Comparison of ENCODE assay signal across 8 mouse cellular contexts in the genomic region with DNA sequence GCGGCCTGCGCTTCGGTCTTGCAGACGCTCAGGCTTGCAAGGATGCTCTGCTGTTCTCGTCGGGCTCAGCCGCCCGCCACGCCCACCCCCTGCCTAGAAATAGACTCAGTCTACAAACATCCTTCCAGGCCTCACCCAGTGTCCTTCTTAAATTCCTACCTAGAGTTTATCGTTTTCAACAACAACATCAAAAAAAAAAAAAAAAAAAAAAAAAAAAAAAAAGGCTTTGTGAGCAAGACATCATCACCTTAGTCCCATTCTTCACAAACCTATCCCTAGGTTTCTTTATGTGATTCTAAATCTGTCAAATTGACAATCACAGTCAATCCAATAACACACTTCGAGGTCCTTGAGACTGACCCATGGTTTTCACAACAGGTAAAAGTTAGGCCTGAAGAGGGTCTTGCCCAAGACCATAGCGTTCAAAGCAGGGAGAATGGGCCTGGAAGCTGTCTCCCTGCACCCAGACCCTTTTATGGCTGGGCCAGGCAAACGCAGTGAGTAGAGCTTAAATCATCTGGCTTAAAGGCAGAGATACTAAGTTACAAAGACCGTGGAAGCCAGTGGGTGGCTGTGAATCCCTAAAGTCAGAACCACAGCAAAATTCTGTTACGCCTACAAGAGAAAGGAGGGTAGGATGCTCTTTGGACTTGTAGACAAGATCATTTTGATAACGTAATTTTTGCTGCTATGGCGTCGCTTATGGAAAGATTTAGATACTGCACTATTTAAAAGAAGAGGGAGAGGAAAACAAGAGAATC. TPM values are rescaled to one million over a fixed set of nuclear protein-coding genes. Genes with fewer than 3 reads are reported as not detected.
DNase-seq lines count a peak whose midpoint lies in the region; ATAC-seq and TF ChIP-seq lines count a peak whose summit lies in the region.

No protein-coding gene starts in this region.

- H3K27ac ChIP-seq in heart, postnatal 0 days (ENCODE audit: low read depth), result no peak overlapping the region
- peak overlapping the region; percentile 96 for H3K27ac ChIP-seq in hindbrain, embryonic 10.5 days
- peak overlapping the region; percentile 99 for H3K27ac ChIP-seq in midbrain, embryonic 13.5 days

- TF ChIP-seq EP300 in heart, postnatal 0 days (IDR thresholded peaks at IDR 0.05; ENCODE audit: low read depth), result no peak

- H3K27me3 ChIP-seq in heart, postnatal 0 days (ENCODE audit: control insufficient read depth, insufficient read depth, low read length), result no peaks in the 10 kb centered on the region
- H3K27me3 ChIP-seq in hindbrain, embryonic 10.5 days (ENCODE audit: insufficient read depth, poor library complexity, severe bottlenecking), result no peaks in the 10 kb centered on the region
- no peaks in the 10 kb centered on the region; the same call in 1 of the 2 replicates for H3K27me3 ChIP-seq in midbrain, embryonic 13.5 days

- no peak for DNase-seq in heart, postnatal 0 days (ENCODE audit: low spot score)
- no peak for DNase-seq in heart, postnatal 36 days
- peak; percentile 10 for DNase-seq in ZHBTc4 (ENCODE audit: low read depth, low spot score)
- DNase-seq in hindbrain, embryonic 10.5 days (ENCODE audit: low spot score), result no peak
- DNase-seq in adrenal gland, adult 8-10 months, result no peak
- DNase-seq in cerebellum, adult 11-12 months, result no peak

- 33% methylated on average over 18 of the region's 18 CpGs for WGBS in heart, postnatal 0 days
- WGBS in hindbrain, embryonic 10.5 days, result 32% methylated on average over 18 of the region's 18 CpGs
- WGBS in midbrain, embryonic 13.5 days, result 32% methylated on average over 18 of the region's 18 CpGs

- no peak for TF ChIP-seq CTCF in heart, postnatal 0 days (IDR thresholded peaks at IDR 0.05; ENCODE audit: low read depth)

- peak overlapping the region; percentile 74 for H3K4me3 ChIP-seq in heart, postnatal 0 days (ENCODE audit: low read depth, low read length)
- peak overlapping the region; percentile 71 for H3K4me3 ChIP-seq in hindbrain, embryonic 10.5 days
- peak overlapping the region; percentile 64 for H3K4me3 ChIP-seq in midbrain, embryonic 13.5 days (replicated peaks)

- H3K9ac ChIP-seq in heart, postnatal 0 days (replicated peaks; ENCODE audit: low read depth, low read length), result no peak overlapping the region
- peak overlapping the region; percentile 40; the same call in 1 of the 2 replicates for H3K9ac ChIP-seq in midbrain, embryonic 13.5 days (replicated peaks)

- H3K4me2 ChIP-seq in heart, postnatal 0 days (ENCODE audit: low read depth, low read length), result peak overlapping the region; percentile 87
- H3K4me2 ChIP-seq in midbrain, embryonic 13.5 days (replicated peaks), result peak overlapping the region; percentile 37

- no peaks in the 10 kb centered on the region for H3K9me3 ChIP-seq in heart, postnatal 0 days (replicated peaks; ENCODE audit: control insufficient read depth, low read length)
- H3K9me3 ChIP-seq in hindbrain, embryonic 10.5 days, result peaks cover 2% of the 10 kb centered on the region
- peaks cover 3% of the 10 kb centered on the region; the same call in 1 of the 2 replicates for H3K9me3 ChIP-seq in midbrain, embryonic 13.5 days

- no peaks in the 10 kb centered on the region for H3K36me3 ChIP-seq in heart, postnatal 0 days (replicated peaks; ENCODE audit: control insufficient read depth, insufficient read depth, low read length)
- H3K36me3 ChIP-seq in hindbrain, embryonic 10.5 days, result 0 out of 2 replicates have a peak, but pooled peaks cover 3% of the 10 kb centered on the region
- H3K36me3 ChIP-seq in midbrain, embryonic 13.5 days, result peaks cover 12% of the 10 kb centered on the region; the same call in 1 of the 2 replicates

- no peak for ATAC-seq in heart, postnatal 0 days (ENCODE audit: insufficient read depth, low read depth)
- ATAC-seq in midbrain, embryonic 13.5 days, result no peak
- ATAC-seq in inflammation-experienced regulatory T-cells, adult 6 months, result no peak

- intact Hi-C loops in heart, postnatal 36 days (cut with DNase I), result loop anchor here (2.0 kb wide), 1 partner anchor 59 kb away; a partner anchor contains a TSS

- no peaks in the 10 kb centered on the region for H3K4me1 ChIP-seq in heart, postnatal 0 days (ENCODE audit: control insufficient read depth, insufficient read depth)
- H3K4me1 ChIP-seq in hindbrain, embryonic 10.5 days (replicated peaks), result peaks cover 15% of the 10 kb centered on the region
- H3K4me1 ChIP-seq in midbrain, embryonic 13.5 days (replicated peaks), result peaks cover 24% of the 10 kb centered on the region

RNA-seq across cellular contexts. Expression of a gene that starts 0.5 kb away (rescaled TPM):
- total RNA-seq in heart, postnatal 0 days (2014; rRNA removed; ENCODE audit: low replicate concordance), result 3.4 and 6.9 TPM in 2 replicates
- polyA plus RNA-seq in heart, postnatal 0 days (2015; fragmentation: Nextera tagmentation; extraction: Ambion mirVana), result 2.7 and 3.2 TPM in 2 replicates
- total RNA-seq in heart, postnatal 36 days (2021), result 1 to 10 TPM; 4.8 to 5.6 TPM
- polyA plus RNA-seq in hindbrain, embryonic 10.5 days (2016; fragmentation: Nextera tagmentation; extraction: Ambion mirVana), result 7.5 and 12.2 TPM in 2 replicates
- 36.5 and 37.0 TPM in 2 replicates for polyA plus RNA-seq in midbrain, embryonic 13.5 days (2015; fragmentation: Nextera tagmentation; extraction: Ambion mirVana)
- total RNA-seq in adrenal gland, adult 8-10 months (2022), result 10 to 100 TPM in 1 of 4 experiments, 1 to 10 TPM in 3; 4.2 to 12.7 (median 8.0) TPM
- 10 to 100 TPM in 1 of 3 experiments, 1 to 10 TPM in 2; 5.2 to 14.8 (median 7.4) TPM for polyA plus RNA-seq in inflammation-experienced regulatory T-cells, adult 6 months (2017; shearing (Covaris generic))

RNA-seq across cellular contexts. Expression of a gene that starts 59.3 kb away (rescaled TPM):
- total RNA-seq in heart, postnatal 0 days (2014; rRNA removed; ENCODE audit: low replicate concordance), result 8.9 and 16.7 TPM in 2 replicates
- polyA plus RNA-seq in heart, postnatal 0 days (2015; fragmentation: Nextera tagmentation; extraction: Ambion mirVana), result 1.9 and 2.1 TPM in 2 replicates
- 1 to 10 TPM; 7.4 to 7.7 TPM for total RNA-seq in heart, postnatal 36 days (2021)
- polyA plus RNA-seq in hindbrain, embryonic 10.5 days (2016; fragmentation: Nextera tagmentation; extraction: Ambion mirVana), result 7.2 and 8.2 TPM in 2 replicates
- 6.9 and 7.3 TPM in 2 replicates for polyA plus RNA-seq in midbrain, embryonic 13.5 days (2015; fragmentation: Nextera tagmentation; extraction: Ambion mirVana)
- total RNA-seq in adrenal gland, adult 8-10 months (2022), result 10 to 100 TPM in 1 of 4 experiments, 1 to 10 TPM in 3; 6.9 to 12.1 (median 8.7) TPM
- polyA plus RNA-seq in inflammation-experienced regulatory T-cells, adult 6 months (2017; shearing (Covaris generic)), result 1 to 10 TPM in 1 of 3 experiments, under 1 TPM in 2; 0.72 to 1.0 (median 0.95) TPM
